Mouse (Mus musculus): ENCODE data around the gene Nr5a2.

DNA sequence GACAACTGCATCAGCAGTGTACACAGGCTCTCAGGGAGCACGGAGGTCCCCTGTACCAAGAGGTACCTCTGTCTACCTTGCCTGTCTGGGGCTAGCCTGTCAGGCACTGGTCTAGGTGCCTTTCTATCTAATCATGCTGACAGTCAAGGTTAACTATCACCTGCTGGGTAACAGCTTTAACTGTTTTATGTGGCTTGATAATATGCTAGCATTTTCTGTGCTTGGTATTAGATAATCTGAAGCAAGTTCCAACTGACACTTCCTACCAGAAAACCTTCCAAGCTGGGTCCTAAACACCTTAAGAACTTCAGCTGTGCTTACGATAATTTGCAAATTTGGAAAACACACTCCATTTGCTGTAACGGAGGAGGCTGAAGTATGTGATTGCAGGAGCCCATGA is 17.6 kb upstream of the Nr5a2 start:
- TF ChIP-seq CTCF (conservative IDR thresholded peaks at IDR 0.05; ENCODE audit: insufficient read depth, insufficient read length, low read depth, low read length), result no peak
- TF ChIP-seq POLR2A (IDR thresholded peaks at IDR 0.05; ENCODE audit: low read depth, low read length), result no peak
